Mouse (Mus musculus) left cerebral cortex, postnatal 25 days (tissue): Measurements from ENCODE around the gene Chd3. TPM values are rescaled to one million over a fixed set of nuclear protein-coding genes. Genes with fewer than 3 reads are reported as not detected.

Source experiments
- DNase-seq, 2 experiments: peaks; one replicate each; pipeline ENCODE4 v3.0.0; 2022; ENCODE audit warnings: low spot score in 2 of 2, mixed read lengths in 1 of 2
- intact Hi-C: fragments of 180-260 bp; cut with DNase I; formaldehyde crosslinking; loops from one replicate; pipeline ENCODE4 v1.15.1; 2025
- total RNA-seq, 2 experiments: library from RNA; stranded (reverse); gene quantifications; 2 replicates each; pipeline ENCODE4 v1.2.3; 2021

The Chd3 gene
- total RNA-seq, 2 experiments from 2014 or later = 449 to 474 TPM

- DNase-seq = peak; percentile 84 to 96
- intact Hi-C loops = no loop called here
These were observed 39.6 kb upstream of the Chd3 start for GRCm38 (mm10) chr11:69408541-69409377.

DNA sequence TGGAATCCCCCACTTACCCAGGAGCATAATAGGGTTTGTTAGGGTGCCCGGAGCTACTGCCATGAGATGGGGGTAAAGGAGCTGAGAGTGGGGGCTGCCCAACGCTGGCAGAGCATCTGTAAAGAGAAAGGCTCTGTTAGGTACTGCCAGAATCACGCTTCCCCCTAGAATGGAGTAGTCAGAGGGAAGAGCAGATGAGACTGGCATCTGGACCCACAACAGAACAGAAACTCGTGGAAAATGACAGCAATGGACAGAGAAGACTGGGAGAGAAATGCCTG lies 38.5 kb upstream of the Chd3 start:
- no peak for DNase-seq
- intact Hi-C loops = no loop called here

DNA sequence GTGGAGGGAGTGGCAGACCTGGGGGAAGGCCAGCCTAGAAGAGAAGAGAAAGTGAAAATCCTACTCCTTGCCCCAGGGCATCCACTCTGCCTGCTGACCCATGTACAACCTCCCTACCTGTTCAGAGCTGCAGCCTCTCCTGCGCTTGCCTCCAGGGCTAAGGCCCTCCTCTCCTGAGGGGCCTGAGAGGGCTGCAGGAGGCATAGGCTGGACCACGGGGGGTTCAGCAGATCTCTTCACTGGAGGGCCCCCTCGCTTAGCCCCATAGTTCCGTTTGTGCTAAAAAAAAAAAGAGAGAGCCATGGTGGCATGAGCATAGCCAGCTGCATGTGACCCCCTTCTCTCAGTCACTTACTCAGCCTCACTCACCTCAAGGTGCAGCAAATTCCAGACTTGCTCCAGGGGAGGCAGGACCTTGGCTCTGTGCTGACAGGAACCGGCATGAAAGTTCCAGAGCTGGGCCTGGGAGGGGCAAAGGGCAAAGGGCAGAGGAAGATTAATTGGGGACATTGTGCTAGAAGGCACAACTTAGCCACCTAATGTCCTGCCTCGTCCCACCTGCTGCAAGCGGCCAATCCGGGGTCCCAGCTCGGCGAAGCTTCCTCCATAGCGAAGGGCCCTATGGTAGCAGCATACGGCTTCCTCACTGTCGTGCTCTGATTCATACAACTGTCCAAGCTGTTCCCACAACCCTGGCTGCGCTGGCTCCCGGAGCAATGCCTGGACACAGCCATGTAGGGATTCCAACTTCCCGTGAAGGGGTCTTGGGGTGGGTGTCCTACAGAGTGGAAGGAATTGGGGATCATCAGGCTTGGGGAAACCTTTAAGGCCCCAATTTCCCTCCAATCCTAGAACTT lies 37.9 kb upstream of the Chd3 start:
- DNase-seq = no peak
- intact Hi-C loops = no loop called here

DNA sequence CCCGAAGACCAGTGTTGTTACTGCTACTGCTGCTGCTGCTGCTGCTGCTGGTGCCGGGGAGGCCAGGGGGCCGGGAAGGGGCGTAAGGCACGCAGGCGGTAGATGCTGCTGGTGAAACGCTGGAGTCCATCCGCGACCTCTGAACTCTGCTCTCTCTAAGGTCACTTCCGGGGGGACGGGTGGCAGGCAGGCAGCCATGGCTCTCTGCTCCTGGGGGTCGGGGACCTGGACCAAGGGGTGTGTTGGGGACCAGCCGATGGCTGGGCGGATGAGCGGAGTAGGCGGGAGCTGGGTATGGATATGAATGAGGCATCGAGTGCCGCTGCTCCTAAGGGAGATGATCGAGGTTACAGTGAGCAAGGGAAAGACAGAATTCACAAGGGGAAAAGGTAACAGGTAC lies 37.1 kb upstream of the Chd3 start:
- no peak for DNase-seq
- intact Hi-C loops = no loop called here

DNA sequence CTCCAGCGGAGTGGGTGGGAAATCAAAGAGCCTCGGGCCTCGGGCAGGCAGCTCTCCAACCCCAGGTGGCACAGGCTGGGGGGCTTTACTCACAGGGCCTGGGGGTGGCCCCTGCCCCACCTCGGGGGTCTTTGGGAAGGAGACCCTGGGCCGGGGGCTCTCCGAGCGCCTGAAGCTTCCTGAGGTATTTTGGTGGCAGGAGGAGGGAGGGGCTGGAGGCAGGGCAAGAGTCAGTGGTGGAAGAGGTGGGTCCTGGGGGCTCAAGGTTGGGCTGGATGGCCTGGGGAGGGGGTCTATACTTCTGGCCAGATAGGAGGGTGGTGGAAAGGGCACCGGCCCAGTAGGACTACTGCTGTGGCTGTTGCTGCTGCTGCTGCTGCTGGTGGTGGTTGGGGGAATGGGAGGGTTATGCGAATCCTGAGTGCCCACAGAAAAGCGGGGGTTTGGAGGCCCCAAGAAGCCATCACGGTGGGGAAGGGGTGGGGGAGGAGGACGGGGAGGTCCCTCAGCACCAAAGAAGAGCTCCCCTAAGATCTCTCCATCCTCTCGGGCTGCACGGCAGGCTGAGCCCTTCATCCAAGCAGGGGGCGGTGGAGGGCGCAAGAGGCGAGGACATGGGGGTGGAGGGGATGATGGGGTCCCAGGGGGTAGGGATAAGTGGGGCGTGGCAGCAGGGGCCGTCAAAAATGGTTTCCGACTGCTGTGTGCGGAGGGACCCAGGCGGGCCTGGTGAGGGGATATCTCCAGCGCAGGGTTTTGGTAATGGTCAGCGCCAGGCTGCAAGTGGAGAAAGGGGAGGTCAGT lies 36.4 kb upstream of the Chd3 start:
- intact Hi-C loops = no loop called here
- DNase-seq = no peak

- intact Hi-C loops = no loop called here
- no peak for DNase-seq
These were observed 35.6 kb upstream of the Chd3 start for GRCm38 (mm10) chr11:69404595-69405396.

DNA sequence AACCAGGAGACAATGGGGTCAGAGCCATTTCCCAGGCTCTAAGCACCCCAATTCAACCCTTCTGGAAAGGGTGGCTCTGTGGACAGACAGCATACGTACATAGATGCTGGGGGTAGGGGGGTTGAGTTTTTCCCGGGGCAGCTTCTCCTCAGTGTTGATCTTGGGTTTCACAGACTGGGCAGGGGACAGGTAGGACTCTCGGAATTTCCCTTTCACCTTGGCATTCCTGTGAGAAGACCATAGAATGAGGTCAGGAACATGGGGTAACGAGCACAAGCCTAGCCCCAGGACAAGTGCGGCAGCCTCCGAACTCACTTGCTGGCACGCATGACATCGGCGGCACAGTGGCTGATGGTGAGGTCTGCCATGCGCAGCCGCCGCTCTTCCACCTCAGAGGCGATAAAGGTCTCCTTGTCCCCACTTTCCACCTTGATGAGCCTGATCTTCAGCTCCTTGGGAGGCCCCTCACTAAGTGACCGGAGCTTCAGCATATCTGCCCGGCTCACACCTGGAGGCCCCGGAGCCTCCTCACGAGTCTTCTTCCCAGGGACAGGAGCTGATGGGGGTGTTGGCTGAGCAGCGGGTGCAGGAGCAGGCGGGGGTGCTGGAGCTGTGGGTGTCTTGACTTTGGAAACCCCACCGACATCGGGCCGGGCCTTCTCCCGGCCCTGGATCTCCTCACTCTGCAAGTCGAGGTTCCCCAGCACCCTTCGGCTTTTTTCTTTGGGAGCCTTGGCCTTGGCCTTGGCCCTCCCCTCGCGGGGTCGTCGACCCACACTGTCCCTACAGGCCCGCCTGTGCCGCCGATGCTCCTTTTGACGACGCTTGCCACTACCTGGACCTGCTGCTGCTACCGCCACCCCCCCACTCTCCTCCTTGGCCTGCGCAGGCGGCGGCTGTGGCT lies 34.7 kb upstream of the Chd3 start:
- intact Hi-C loops = no loop called here
- DNase-seq = no peak

DNA sequence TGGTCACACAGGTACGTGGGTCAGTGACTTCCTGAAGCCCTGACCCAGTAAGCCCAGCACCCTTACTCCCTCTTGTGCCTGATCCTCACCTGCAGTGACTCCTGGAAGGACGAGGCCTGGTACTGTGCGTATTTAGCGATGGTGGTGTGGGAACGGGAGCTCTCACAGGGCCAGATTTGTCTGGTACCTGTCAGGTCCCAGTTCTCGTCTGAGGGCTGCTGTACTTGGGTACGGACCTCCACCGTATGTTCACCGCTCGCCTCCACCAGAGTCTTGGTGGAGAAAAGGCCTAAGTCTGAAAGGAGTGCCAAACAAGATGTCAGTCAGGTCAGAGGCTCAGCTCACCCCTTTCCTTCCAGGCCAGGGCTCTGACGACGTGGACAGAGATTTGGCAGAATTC lies 32.8 kb upstream of the Chd3 start:
- no peak for DNase-seq
- intact Hi-C loops = loop anchor here (1.0 to 2.0 kb wide), 2 partner anchors 31 to 112 kb away; no protein-coding TSS in a partner anchor

GRCm38 (mm10) chr11:69401210-69401637 lies 32.0 kb upstream of the Chd3 start:
- intact Hi-C loops = loop anchor here (1.0 to 2.0 kb wide), 2 partner anchors 32 to 113 kb away; no protein-coding TSS in a partner anchor
- peak; percentile 91 to 95 for DNase-seq

GRCm38 (mm10) chr11:69400083-69400850 lies 31.1 kb upstream of the Chd3 start:
- DNase-seq = no peak
- intact Hi-C loops = loop anchor here (2.0 kb wide), 1 partner anchor 33 kb away; no protein-coding TSS in a partner anchor

DNA sequence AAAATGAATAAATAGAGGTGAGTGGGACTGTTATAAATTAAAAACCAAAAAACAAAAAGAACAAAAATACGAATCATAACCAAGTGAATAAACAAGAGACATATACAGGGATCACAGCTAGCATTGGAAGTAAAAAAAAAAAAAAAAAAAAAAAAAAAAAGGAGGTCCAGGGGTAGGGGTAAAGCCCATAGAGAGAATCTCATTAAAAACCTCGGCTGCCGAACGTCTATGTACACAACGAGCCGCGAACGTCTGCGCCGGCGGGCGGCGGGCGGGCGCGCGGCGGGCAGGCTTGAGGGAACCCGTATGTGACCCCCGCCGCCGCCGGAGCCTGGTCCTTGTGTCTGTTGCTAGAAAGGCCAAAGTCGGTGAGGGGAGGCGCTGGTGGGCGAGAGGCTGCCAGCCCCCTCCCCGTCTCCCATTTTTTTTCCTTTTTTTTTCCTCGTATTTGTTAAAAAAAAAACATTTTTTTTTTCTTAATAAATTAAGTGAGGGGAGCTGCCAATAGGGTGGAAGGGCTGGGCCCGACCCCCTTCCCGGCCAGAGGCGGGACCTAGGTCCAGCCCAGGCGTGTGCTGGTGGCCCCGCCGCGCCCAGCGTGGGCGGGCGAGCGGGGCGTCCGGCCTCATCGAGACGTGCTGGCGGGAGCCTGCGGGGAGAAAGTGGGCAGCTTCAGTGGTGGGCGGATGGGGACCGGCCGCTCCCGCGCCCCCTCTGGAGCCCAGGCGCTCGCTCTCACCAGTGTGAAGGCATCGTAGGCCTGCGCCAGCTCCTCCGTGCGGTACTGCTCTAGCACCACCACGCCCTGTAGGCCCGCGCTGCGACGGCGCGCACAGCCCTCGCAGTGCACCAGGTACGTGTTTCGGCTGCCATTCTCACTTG lies 30.2 kb upstream of the Chd3 start:
- DNase-seq = no peak
- intact Hi-C loops = loop anchor here (2.0 to 5.0 kb wide), 2 partner anchors 33 to 178 kb away; no protein-coding TSS in a partner anchor

DNA sequence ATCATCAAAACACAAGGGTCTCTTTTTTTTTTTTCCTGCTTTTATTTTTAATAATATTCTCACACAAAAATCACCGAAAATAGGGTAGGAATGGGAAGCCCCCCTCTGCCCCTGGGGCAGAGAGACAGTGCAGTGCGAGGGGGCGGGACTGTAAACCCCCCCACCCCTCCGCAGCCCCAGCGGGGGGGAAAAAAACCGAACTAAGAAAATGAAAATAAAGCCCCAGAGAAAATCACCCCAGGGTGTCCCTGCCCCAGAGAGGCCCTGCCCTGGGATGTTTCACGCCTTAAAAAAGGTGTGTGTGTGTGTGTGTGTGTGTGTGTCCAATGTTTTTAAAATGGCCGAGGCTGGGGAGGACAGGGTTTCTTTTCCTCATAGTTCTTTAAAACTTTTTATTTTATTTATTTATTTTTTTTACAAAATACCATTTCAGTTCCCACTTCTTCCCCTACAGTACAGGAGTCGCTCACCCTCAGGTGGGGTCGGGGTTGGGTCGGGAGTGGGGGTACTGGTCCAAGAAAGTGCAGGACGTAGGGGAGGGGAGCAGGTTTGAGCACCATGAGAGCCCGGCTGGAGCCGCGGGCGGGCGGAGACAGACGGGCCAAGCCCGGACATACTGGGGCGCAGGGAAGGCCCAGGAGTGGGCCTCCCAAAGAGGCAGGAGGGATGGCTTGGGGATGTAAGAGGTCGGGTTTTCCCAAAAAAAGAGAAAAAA lies 29.4 kb upstream of the Chd3 start:
- DNase-seq = no peak
- intact Hi-C loops = loop anchor here (5.0 kb wide), 1 partner anchor 179 kb away; no protein-coding TSS in a partner anchor

- intact Hi-C loops = loop anchor here (5.0 kb wide), 1 partner anchor 179 kb away; no protein-coding TSS in a partner anchor
- no peak for DNase-seq
These were observed 28.9 kb upstream of the Chd3 start, which contains the start of gene Tmem88 for GRCm38 (mm10) chr11:69398059-69398458. TSS of gene Tmem88 (minus strand) at chr11:69398234.

DNA sequence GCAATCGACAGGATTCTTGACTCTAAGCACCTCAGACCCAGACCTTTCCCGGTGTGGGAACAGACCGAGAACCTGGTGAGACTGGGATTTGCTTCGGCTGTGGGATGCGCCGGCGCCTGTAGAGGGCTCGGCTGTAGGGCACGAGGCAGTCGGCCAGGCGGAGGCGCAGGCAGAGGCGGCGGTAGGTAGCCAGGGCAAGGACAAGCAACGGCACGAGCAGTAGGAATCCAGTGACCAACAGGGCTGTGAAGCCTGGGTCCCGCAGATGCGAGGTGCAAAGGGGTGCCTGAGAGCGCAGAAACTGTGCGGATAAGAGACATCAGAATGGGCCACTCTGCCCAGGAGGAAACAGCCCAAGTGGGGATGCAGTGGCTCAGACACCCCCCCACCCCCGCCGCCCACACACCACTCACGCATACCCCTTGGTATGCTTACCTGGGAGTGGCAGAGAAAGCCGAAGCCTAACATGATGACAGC lies 28.4 kb upstream of the Chd3 start:
- intact Hi-C loops = loop anchor here (5.0 kb wide), 1 partner anchor 180 kb away; no protein-coding TSS in a partner anchor
- DNase-seq = peak in 1 of 2 experiments; percentile 37

- no peak for DNase-seq
These were observed 27.6 kb upstream of the Chd3 start for GRCm38 (mm10) chr11:69396772-69397171.

More at GRCm38 (mm10) chr11:69396772-69397171, 27.6 kb upstream of the Chd3 start:
- intact Hi-C loops = loop anchor here (5.0 kb wide), 1 partner anchor 181 kb away; no protein-coding TSS in a partner anchor
